Mouse (Mus musculus) ES-CJ7 (cell line): ENCODE data around the gene Wwc1.
A peak's percentile ranks its signal among the peaks of the same experiment; 100 is the strongest.

ENCODE experiments used
- DNase-seq: peaks from one replicate; pipeline ENCODE4 v3.0.0; 2011; ENCODE audit warnings: low read depth, low spot score

The Wwc1 gene

DNA sequence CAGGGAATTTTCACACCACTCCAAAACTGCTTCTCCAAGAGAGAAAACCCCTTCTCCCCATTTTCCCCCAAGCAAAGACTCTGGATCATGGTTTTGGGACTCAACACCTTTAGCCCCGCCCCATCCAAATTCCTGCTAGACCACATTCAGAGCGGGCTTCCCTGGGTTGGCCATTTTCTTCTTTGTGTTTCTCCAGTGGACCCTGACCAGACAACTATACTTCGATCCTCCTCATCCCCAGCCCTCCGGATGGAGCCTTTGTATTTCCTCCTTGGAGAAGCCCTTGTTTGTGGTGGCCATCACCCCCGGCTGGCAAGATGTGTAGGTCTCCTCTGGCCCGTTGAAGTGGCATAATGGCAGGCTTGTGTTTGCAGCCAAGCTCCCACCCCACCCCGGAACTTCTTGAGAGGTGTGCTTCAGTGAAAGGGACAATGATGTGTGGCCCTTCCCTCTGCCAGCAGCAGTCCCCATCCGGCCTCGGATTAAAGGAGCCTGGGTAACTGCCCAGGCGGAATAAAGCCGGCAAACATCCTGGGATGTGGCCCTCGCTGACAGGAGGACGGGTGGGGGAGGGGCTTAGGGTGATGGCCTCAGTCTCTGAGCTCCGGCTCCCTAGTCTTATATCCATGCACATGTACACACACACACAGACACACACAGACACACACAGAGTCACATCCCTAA is 46.8 kb downstream of the Wwc1 start:
- no peak for DNase-seq

GRCm38 (mm10) chr11:35932121-35932885 is 48.0 kb downstream of the Wwc1 start:
- no peak for DNase-seq

- peak; percentile 46 for DNase-seq
Observed at GRCm38 (mm10) chr11:35930511-35931060, 49.7 kb downstream of the Wwc1 start.

DNA sequence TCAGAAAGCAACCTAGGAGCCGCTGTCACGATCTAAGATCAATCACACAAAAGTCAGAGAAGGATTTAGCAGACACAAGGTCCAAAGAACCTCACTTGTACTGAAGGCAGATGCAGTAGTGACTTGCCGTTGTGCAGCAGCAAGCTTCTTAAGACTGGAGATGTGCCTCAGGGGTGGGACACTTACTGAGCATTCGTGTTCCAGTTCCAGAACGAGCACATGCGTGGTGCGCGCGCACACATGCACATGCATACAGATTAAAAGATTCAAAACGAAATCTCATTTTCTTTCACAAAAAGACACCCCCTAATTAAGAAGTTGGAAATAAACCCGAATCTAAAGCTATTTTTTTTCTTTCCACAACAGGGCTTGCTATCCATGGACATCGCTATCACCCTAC is 51.9 kb downstream of the Wwc1 start:
- no peak for DNase-seq

GRCm38 (mm10) chr11:35927309-35927708 is 53.0 kb downstream of the Wwc1 start:
- no peak for DNase-seq

DNA sequence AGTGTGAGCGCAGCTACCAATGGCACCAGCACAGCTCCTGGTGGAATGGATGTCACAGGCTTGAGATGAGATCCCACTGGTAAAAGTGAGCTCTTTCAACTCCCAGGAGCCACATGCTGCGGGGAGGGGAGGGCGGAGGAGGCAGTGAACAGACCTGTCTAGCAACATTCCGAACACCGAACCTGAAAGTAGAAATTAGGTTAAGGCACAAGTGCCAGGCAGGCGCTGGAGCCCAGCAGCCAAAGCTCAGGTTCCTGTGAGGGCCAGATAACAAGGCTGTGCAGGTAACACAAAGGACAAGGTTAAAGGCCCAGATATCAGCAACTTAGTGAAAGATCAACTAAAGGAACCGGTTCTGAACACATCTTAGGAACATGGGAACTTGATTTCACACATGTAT is 54.7 kb downstream of the Wwc1 start:
- DNase-seq = no peak

DNA sequence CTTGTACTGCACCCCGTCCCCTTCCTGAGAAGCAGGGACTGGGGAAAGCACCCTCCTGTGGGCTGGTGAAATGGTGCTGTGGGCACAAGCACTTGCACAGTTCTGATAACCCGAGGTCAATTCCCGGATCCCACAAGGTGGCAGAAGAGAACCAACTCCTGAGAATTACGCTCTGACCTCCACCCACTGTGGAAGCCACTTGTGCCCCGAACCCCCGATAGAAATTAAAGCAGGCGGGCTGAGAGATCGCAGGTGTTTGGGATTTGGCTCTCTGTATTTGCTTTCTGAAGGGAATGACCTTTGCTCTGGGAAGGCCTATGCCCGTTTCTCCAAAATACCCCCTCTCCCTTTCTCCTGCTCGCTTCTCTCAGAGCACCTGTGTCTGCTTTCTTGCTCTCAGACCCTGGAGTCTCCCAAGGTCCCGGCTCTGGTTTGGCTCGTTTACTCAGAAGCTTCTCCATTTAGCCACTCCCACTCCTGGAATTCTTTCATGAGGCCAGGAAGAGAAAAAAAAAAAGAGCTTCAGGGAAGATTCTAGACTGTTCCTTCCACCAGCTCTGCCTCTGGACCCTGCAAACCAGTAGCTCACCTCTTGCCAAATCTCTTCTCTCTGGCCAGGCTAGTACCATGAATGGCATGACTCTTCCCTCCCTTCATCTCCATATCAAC is 58.0 kb downstream of the Wwc1 start:
- DNase-seq = peak; percentile 41

DNA sequence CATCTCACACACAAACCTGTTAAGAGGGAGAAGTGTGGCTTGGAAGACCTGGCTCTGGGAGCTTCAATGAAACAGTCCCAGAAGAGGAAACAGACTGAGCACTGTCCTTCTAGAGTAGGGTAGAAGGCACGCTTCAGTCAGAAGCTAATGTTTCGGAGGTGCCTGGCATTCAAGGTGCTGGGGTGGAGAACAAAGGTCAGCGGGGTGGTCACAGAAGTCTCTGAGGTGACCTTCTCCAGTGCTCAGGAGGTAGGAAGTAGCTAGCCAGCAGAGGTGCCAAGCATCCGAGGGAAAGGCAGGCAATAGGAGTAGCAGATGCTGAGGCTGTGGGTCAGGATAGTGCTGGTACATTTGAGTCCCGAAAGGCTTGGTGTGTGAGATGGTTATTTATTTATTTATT is 59.6 kb downstream of the Wwc1 start:
- no peak for DNase-seq

GRCm38 (mm10) chr11:35919856-35920503 is 60.3 kb downstream of the Wwc1 start:
- no peak for DNase-seq

DNA sequence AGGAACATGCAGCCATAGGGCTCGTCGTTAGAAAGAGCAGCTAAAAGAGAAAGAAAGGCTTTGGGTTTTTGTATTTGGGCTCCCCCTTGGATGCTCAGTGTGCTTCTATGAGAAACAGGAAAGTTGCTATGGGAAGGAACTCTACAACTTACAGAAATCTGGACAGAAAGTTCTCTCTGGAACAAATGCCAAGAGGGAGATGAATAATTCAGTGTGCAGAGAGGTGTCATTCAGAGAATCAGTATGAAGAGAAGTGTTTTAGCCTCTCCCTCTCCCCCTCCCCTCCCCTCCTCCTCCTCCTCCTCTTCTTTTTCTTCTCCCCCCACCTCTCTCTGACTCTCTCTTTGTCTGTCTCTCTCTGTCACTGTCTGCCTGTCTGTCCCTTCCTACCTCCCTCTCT is 60.9 kb downstream of the Wwc1 start:
- DNase-seq = no peak

- DNase-seq = no peak
Observed at GRCm38 (mm10) chr11:35916466-35917185, 63.7 kb downstream of the Wwc1 start.

GRCm38 (mm10) chr11:35915546-35915945 is 64.8 kb downstream of the Wwc1 start:
- no peak for DNase-seq

DNA sequence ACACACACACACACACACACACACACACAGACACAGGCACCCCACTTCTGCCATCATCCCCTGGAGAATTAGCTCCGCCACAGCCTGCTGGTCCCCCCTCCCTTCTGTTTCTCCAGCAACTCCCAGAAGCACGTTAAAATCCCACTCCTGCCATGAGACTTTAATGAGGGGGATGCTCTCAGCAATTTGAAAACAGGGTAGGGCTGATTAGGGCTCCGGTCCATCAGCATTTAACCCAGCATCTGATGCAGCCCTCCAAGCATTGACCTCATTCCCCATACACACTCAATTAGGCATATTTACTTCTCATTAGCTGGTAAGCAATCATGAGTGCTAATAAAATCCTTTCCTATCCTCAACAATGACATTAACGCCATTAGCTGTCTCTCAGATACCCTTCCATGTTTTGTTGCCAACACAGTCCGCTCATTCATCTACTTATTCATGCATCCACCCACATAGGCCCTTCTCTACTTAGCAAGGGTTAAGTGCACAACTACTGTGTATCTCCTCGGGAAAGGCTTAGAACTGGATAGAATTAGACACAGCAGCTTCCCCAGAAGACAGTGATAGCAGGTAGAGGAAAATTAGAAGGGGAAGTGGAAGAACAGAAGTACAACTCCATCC is 66.8 kb downstream of the Wwc1 start:
- no peak for DNase-seq

DNA sequence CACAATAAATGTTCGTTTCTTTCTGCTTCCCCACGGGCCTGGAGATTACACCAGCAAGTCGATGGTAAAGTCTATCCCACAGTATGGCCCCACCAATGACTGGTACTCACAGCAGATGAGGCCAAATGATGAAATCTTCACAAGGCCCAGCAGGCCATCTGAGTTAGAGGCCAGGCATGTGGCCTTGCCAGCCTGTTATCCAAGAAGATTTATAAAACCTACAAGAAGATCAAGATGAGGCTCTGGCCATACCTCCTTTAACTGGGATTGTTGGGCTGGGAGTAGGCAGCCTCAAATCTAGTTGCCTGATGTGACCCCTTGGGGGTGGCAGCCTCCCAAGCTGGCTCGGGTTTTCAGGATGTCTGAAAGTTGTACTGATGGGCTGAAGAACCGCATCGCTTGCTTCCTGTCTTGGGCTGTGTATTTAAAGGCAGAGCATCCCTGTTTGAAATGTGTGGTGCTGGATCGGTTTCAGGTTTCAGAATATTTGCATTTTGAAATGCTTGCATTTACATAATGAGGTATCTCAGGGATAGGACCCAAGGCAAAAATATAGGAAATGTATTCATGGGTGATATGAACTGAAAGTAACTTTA is 75.3 kb downstream of the Wwc1 start:
- no peak for DNase-seq

- DNase-seq = no peak
Observed at GRCm38 (mm10) chr11:35903079-35903478, 77.2 kb downstream of the Wwc1 start.

- no peak for DNase-seq
Observed at GRCm38 (mm10) chr11:35899946-35900345, 80.4 kb downstream of the Wwc1 start.

DNA sequence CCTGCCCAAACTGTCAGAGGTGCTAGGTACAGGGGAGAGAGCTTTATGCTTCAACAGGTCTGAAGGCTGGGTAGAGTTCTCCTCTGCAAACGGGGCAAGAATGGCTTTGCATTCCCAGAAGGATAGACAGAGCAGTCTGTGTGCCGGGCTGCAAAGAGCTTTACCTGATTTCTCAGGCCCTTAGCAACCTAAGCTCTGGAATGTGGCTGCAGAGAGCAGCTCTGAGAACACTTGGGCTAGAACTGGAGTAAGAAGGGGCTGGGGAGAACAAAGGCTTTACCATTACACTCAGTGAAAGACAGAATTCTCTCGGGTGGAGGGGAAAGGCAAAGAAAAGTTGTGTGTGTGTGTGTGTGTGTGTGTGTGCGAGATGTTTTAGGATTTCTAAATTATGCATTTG is 86.9 kb downstream of the Wwc1 start:
- no peak for DNase-seq

GRCm38 (mm10) chr11:35893018-35893421 is 87.3 kb downstream of the Wwc1 start:
- DNase-seq = no peak

DNA sequence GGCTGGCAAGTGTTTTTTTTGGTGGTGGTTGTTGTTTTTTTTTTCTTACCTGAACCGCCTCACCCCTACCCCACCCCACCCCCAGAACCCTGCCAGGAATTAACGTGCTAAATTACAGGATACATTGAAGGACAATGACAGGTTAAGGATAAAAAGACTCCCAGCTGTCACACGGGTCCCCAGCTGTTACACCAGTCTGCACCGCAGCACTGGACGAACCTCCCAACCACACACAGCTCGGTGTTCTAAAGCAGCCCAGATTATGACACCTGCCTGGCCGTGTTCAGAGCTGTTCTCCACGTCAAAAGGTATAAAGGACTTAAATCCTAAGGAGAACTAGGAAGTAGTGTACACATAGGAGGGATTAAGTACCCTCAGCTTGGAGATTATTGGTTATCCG is 88.0 kb downstream of the Wwc1 start:
- no peak for DNase-seq

- no peak for DNase-seq
Observed at GRCm38 (mm10) chr11:35888790-35889189, 91.5 kb downstream of the Wwc1 start.
